Mouse (Mus musculus) midbrain, embryonic 11.5 days (tissue): ENCODE data around the gene March6. TPM values are rescaled to one million over a fixed set of nuclear protein-coding genes. Genes with fewer than 3 reads are reported as not detected.

Source experiments
- ATAC-seq: fragments of 200-750 bp; cut with Nextera tagmentation; 2 replicates; pipeline ENCODE4 v1.8.0; 2017; ENCODE audit warnings: moderate TSS enrichment, moderate library complexity; ENCODE audit not compliant: low FRiP score
- DNase-seq: peaks from one replicate; pipeline ENCODE4 v3.0.0; 2015; ENCODE audit warnings: low spot score; ENCODE audit errors: missing footprints
- H3K27ac ChIP-seq: fragments of 300-500 bp; sonication (generic); 2 replicates; pipeline ENCODE4 v1.5.1; 2014; ENCODE audit warnings: low read depth, low read length
- H3K27me3 ChIP-seq: fragments of 300-500 bp; sonication (generic); 2 replicates; pipeline ENCODE4 v1.6.1; 2014; ENCODE audit warnings: mild to moderate bottlenecking, low read length, moderate library complexity, mixed read lengths; ENCODE audit not compliant: control insufficient read depth, insufficient read depth
- H3K36me3 ChIP-seq: fragments of 300-500 bp; sonication (generic); 2 replicates; pipeline ENCODE4 v1.6.1; 2014; ENCODE audit warnings: mild to moderate bottlenecking, low read length, moderate library complexity, mixed read lengths; ENCODE audit not compliant: control insufficient read depth, insufficient read depth
- H3K4me1 ChIP-seq: fragments of 300-500 bp; sonication (generic); 2 replicates; pipeline ENCODE4 v1.6.1; 2014; ENCODE audit warnings: low read length; ENCODE audit not compliant: control insufficient read depth, insufficient read depth
- H3K4me2 ChIP-seq: fragments of 300-500 bp; sonication (generic); 2 replicates; pipeline ENCODE4 v1.6.1; 2014; ENCODE audit warnings: mild to moderate bottlenecking, moderate library complexity
- H3K4me3 ChIP-seq: fragments of 300-500 bp; sonication (generic); 2 replicates; pipeline ENCODE4 v1.5.1; 2014; ENCODE audit warnings: low read depth, low read length
- H3K9ac ChIP-seq: fragments of 300-500 bp; sonication (generic); 2 replicates; pipeline ENCODE4 v1.6.1; 2014; ENCODE audit warnings: low read length
- H3K9me3 ChIP-seq: fragments of 300-500 bp; sonication (generic); 2 replicates; pipeline ENCODE4 v1.6.1; 2016; ENCODE audit warnings: low read length; ENCODE audit not compliant: control insufficient read depth
- WGBS: fragments of 180-500 bp; shearing (Covaris S2); extraction: QIAGEN DNeasy Blood & Tissue Kit; methylation state at CpG from one replicate; pipeline ENCODE4 v1.1.7; 2014; 5-methylcytosine and 5-hydroxymethylcytosine counted together
- polyA plus RNA-seq: library from polyadenylated mRNA; unstranded; fragments of >200 nt; fragmentation: Nextera tagmentation; extraction: Ambion mirVana; gene quantifications from 2 replicates; pipeline ENCODE4 v1.2.1, GENCODE M21; 2014

Gene March6
- polyA plus RNA-seq, 1 experiment from 2014 or later = 53.9 TPM

DNA sequence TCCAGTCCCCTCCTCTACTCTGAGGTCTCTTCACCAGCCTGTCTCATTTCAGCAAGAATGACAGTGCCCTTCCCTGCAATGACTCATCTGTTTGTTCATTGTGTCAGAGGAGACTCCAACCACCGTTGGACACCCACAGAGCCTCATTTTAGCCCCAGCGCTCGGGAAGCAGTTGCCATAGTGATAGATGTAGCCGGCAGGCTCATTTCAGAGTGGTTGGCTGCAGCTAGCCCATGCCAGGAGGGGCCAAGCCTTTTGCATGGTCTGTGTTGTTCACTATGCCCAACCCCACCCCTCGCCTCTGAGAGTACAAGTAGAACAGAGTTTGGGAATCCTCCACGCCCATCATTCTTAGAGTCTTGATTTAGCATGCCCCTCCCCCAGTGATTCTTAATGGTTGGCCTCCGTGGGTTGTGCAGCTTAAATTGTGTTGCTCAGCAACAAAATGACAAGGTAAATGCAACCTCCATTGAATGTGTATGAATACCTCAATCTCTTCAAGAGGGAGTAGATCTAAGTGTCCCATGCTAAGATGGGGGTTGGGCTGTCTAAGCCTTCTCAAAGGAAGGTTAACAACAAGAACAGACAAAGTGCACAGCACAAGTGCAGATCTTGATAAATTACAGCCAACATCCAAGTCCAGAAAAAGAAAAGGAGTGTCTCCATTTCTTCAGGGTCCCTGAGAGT, 5.3 kb upstream of the March6 start:
- H3K9ac ChIP-seq = no peak overlapping the region
- WGBS = 6% methylated on average over 7 of the region's 7 CpGs
- peak overlapping the region; percentile 6; the same call in 1 of the 2 replicates for H3K4me2 ChIP-seq
- no peak overlapping the region for H3K4me3 ChIP-seq
- no peaks in the 10 kb centered on the region for H3K9me3 ChIP-seq
- H3K27ac ChIP-seq = peak overlapping the region; percentile 3; the same call in 1 of the 2 replicates
- peaks cover 13% of the 10 kb centered on the region for H3K4me1 ChIP-seq
- DNase-seq = peak; percentile 93
- H3K27me3 ChIP-seq = no peaks in the 10 kb centered on the region
- H3K36me3 ChIP-seq = no peaks in the 10 kb centered on the region
- ATAC-seq = peak; percentile 86

DNA sequence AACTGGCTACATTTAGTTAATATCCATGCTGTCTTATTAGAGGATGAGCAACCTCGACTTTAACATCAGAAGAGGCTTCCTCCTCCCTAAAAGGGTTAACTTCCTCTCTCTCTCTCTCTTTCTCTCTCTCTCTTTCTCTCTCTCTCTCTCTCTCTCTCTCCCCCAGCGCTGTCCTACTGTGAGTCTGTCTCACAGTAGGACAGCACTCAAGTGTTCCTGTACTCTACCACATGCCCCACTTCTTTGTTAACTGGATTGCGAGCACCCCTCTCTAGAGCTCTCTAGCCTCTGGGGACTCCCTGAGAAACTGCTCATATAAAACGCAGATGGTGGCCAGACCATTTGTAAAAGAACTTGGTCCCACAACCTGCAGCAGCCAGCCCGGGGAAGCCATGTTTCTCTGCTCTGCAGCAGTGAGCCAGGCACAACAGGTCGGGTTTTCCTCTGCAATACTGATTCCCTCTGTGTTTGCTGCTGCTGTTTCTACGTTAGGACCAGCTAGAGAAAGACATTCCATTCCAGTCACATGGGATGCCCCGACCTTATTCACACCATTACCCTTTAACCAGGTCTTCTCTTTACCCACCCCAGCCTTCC, 4.5 kb upstream of the March6 start:
- H3K9ac ChIP-seq = no peak overlapping the region; the same call in 1 of the 2 replicates
- peaks cover 13% of the 10 kb centered on the region for H3K4me1 ChIP-seq
- H3K4me2 ChIP-seq = no peak overlapping the region
- peak overlapping the region; percentile 2; the same call in 1 of the 2 replicates for H3K27ac ChIP-seq
- H3K36me3 ChIP-seq = no peaks in the 10 kb centered on the region
- ATAC-seq (no peak), DNase-seq (peak; percentile 89)
- WGBS = 29% methylated on average over 8 of the region's 8 CpGs
- H3K9me3 ChIP-seq = no peaks in the 10 kb centered on the region
- no peaks in the 10 kb centered on the region for H3K27me3 ChIP-seq
- H3K4me3 ChIP-seq = no peak overlapping the region

DNA sequence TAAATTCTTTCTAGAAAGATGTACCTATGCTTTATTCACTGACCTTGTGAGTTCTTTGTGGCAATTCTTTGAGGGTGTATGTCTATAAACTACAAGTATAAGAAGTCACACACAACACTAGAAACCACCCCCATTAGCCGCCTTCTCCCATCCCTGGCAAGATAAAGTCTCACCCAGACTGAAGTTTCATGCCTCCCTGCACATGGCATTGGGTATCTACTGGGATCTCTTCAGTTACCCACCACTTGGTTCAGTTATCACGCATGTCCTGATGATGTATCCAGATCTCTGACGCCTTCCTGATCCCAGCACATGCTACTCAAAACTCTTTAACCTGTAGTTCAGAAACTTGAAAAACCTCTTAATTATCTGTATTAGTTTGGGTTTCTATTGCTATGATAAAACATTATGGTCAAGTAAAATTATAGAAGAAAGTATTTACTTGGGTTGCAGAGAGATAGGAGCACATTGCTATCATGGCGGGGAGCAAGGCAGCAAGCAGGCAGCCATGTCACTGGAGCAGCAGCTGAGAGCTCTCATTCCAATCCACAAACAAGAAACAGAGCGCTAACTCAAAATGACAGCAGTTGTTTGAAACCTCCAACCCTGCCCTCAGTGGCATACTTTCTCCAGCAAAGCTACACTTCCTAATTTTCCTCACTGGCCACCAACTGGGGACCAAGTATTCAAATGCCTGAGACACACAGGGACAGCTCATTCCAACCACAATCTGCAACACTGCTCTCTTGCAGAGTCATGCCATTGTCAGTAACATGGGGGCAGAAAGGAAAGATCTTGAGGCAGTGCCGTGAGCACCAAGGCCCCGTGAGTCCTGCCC, 3.8 kb upstream of the March6 start:
- peak; percentile 79 for DNase-seq
- Histone ChIP-seq H3K4me2 (no peak overlapping the region), H3K36me3 (no peaks in the 10 kb centered on the region), H3K4me3 (no peak overlapping the region), H3K9ac (no peak overlapping the region), H3K9me3 (no peaks in the 10 kb centered on the region), H3K27me3 (no peaks in the 10 kb centered on the region), H3K27ac (no peak overlapping the region), H3K4me1 (peaks cover 13% of the 10 kb centered on the region)
- 84% methylated on average over 7 of the region's 7 CpGs for WGBS
- ATAC-seq = no peak

DNA sequence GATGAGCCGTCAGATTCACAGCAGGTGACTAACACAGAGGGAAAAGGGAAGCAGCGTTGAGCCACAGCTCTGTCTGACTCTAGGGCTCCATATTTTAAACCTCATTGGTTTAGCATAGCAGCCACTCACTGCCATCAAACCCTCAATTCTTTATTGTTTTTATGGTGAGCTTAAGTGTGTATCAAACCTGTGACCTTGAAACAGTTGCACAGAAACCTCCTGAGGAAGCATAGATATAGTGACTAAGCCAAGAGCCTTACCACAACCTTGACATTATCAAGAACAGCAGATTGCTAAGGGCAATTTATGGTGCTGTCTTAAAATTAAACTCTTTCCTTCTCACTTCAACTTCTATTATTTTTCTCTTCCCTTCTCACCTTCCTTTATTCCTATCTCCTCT, 2.7 kb upstream of the March6 start:
- Histone ChIP-seq H3K9me3 (no peaks in the 10 kb centered on the region), H3K4me3 (no peak overlapping the region), H3K36me3 (no peaks in the 10 kb centered on the region), H3K27ac (no peak overlapping the region), H3K9ac (no peak overlapping the region), H3K27me3 (no peaks in the 10 kb centered on the region), H3K4me2 (no peak overlapping the region), H3K4me1 (peaks cover 20% of the 10 kb centered on the region)
- WGBS = 84% methylated on average over 2 of the region's 2 CpGs
- ATAC-seq = no peak
- peak; percentile 14 for DNase-seq

DNA sequence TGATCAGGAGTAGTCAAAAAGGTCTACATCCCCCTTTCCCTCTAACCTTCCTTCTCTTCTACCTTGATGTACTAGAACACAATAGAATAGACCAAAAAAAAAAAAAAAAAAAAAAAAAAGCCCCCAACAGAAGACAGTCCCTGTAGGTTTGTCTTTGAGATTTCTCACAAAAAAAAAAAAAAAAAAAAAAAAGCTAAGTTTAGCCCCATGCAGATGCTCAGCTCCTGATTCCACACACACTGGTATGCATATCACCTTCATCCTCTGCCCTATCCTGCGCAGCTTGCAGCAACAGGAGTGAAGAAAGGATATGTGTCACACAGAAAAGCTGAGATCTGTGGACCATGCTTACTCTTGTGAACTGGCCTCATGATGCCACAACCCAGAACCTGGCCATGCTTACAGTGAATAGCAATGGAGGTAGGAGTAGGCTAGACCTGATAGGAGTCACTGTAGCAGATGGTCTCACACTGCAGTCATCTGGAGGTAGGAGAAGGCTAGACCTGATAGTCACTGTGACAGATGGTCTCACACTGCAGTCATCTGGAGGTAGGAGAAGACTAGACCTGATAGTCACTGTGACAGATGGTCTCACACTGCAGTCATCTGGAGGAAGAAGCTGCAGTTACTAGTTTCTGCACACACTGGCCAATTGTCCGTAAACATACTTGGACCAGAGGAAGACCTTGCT, 1.6 kb upstream of the March6 start:
- DNase-seq (peak; percentile 73), ATAC-seq (no peak)
- Histone ChIP-seq H3K4me3 (no peak overlapping the region), H3K4me1 (peaks cover 20% of the 10 kb centered on the region), H3K27ac (no peak overlapping the region), H3K27me3 (no peaks in the 10 kb centered on the region), H3K9me3 (no peaks in the 10 kb centered on the region), H3K4me2 (peak overlapping the region; percentile 60; the same call in 1 of the 2 replicates), H3K9ac (no peak overlapping the region), H3K36me3 (no peaks in the 10 kb centered on the region)
- WGBS = 95% methylated on average over 2 of the region's 2 CpGs

DNA sequence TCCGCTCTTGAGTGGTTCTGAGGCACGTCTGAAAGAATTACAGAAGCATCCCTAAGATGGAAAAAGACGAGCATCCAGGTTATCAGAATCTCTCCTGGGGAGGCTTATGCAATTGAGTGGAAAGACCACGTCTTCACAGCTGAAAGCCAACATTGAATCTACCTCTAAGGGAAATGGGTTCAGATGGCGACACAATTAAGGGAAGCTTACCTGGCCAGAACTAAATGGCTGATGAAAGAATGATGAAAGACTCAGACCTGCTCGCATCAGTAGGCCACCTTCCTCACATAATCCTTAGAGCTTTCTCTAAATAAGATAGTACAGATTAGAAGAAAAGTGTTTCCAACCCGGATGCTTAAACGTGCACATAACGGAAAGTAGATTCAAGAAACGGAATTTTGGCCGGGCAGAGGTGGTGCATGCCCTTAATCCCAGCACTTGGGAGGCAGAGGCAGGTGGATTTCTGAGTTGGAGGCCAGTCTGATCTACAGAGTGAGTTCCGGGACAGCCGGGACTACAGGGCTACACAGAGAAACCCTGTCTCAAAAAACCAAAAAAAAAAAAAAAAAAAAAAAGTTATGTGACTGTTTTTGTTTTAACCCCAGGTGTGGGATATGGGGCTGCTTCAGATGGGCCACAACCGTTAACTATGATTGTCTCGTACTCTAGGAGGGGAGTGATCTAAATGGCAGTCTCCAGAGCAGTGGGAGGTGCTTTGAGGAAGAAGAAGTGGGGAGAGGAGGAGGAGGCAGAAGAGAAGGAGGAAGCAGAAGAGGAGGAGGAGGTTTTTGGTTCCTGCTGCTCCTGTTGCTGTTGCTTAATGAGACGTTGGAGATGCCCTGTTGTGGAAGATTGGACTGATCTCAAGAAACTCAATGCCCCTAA, 835 bp upstream of the March6 start:
- peak; percentile 87 for DNase-seq
- ATAC-seq = no peak
- Histone ChIP-seq H3K27ac (peak overlapping the region; percentile 97), H3K4me3 (peak overlapping the region; percentile 90), H3K4me1 (peaks cover 20% of the 10 kb centered on the region), H3K36me3 (no peaks in the 10 kb centered on the region), H3K4me2 (peak overlapping the region; percentile 60), H3K27me3 (no peaks in the 10 kb centered on the region), H3K9ac (peak overlapping the region; percentile 92), H3K9me3 (no peaks in the 10 kb centered on the region)
- 27% methylated on average over 16 of the region's 16 CpGs for WGBS

DNA sequence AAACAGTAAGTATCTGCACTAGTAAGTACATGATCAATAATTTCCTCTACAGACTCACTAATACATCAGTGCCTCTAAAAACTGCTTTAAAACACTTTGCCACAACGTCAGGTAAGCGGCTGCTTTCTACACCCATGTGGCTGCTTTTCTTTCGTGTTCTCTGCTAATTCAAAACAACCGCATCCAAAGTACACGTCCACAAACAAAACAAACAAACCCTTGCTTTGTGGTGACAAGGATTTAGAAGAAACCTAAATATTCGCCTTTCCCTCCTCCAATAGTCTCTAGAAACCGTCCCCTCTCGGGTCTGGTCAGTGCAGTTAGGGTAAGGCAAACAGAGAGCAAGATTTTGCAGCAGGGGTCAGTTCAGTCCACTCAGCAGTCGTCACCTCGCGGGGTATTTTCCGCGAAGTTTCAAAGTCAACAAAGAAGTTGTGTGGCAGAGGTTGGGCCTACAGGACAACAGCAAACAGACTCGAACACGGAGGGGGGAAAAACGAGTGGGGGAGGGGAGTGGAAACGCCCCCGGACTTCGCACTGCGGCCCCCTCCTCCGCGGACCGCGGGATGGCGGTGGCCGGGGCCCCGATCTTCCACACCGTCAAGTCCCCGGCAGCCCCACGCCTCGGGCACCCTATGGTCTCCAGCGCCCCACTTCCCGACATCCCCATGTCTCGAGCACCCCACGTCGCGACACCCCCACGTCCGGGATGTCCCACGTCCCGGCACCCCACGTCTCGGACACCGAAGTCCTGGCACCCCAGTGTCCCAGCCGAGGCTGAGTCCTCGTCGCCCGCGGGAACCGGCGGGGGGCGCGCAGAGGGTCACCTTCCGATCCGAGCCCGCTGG, 818 bp downstream of the March6 start:
- H3K4me1 ChIP-seq = peaks cover 6% of the 10 kb centered on the region
- DNase-seq (peak; percentile 94), ATAC-seq (peak; percentile 67)
- WGBS = under 1% methylated on average over 48 of the region's 56 CpGs
- H3K4me3 ChIP-seq = peak overlapping the region; percentile 90
- H3K9me3 ChIP-seq = no peaks in the 10 kb centered on the region
- H3K27ac ChIP-seq = peak overlapping the region; percentile 97
- peak overlapping the region; percentile 92 for H3K9ac ChIP-seq
- H3K36me3 ChIP-seq = no peaks in the 10 kb centered on the region
- H3K27me3 ChIP-seq = no peaks in the 10 kb centered on the region
- H3K4me2 ChIP-seq = peak overlapping the region; percentile 66
